Mouse (Mus musculus) CH12.LX (cell line): Measurements from ENCODE around the gene BC048507. TPM values are rescaled to one million over a fixed set of nuclear protein-coding genes. Genes with fewer than 3 reads are reported as not detected.

Source experiments
- DNase-seq: peaks from one replicate; pipeline ENCODE4 v3.0.0-alpha.2; 2013; ENCODE audit errors: extremely low read depth
- H3K27ac ChIP-seq: 2 replicates; pipeline ENCODE4 v1.5.1; 2012; ENCODE audit warnings: low read depth, mild to moderate bottlenecking, control low read depth, moderate library complexity; ENCODE audit not compliant: insufficient read depth
- H3K27me3 ChIP-seq: replicated peaks from 2 replicates; pipeline ENCODE3; 2012; ENCODE audit warnings: inconsistent platforms
- H3K36me3 ChIP-seq, 2 experiments: replicated peaks in 1 of 2; 2 replicates each; pipeline versions ENCODE3 to v1.6.1; 2012; ENCODE audit warnings: inconsistent platforms in 1 of 2, low read length in 1 of 2, mild to moderate bottlenecking in 1 of 2, mixed read lengths in 1 of 2, moderate library complexity in 1 of 2; ENCODE audit not compliant: control insufficient read depth in 1 of 2, insufficient read depth in 1 of 2
- H3K4me1 ChIP-seq, 2 experiments: 2 replicates each; pipeline ENCODE4 v1.6.1; 2012; ENCODE audit warnings: inconsistent platforms in 1 of 2, moderate library complexity in 1 of 2; ENCODE audit not compliant: insufficient read depth in 2 of 2, control insufficient read depth in 1 of 2
- H3K4me2 ChIP-seq: 2 replicates; pipeline ENCODE4 v1.6.1; 2012; ENCODE audit warnings: low read depth, mild to moderate bottlenecking, control low read depth; ENCODE audit not compliant: poor library complexity, insufficient read depth, severe bottlenecking
- H3K4me3 ChIP-seq, 3 experiments: fragments of 150-350 bp in 1 of 3; sonication (generic) in 1 of 3; replicated peaks in 1 of 3; 2 replicates each; pipeline versions ENCODE3 to v1.5.1; 2011 to 2012; ENCODE audit warnings: low read depth in 2 of 3, low read length in 2 of 3, mild to moderate bottlenecking in 2 of 3, moderate library complexity in 2 of 3, control low read depth in 1 of 3, improper control_type of control experiment in 1 of 3, inconsistent platforms in 1 of 3, mixed read lengths in 1 of 3; ENCODE audit not compliant: poor library complexity in 1 of 3
- H3K79me2 ChIP-seq: replicated peaks from 2 replicates; pipeline ENCODE4 v1.6.1; 2012; ENCODE audit warnings: mild to moderate bottlenecking, moderate library complexity; ENCODE audit not compliant: control insufficient read depth, poor library complexity, insufficient read depth, severe bottlenecking; ENCODE audit errors: extremely low read depth
- H3K9ac ChIP-seq: 2 replicates; pipeline ENCODE4 v1.6.1; 2012; ENCODE audit warnings: low read depth, mild to moderate bottlenecking, control low read depth, moderate library complexity; ENCODE audit not compliant: insufficient read depth
- H3K9me3 ChIP-seq: replicated peaks from 2 replicates; pipeline ENCODE3; 2012; ENCODE audit warnings: low read length, inconsistent platforms, mixed read lengths
- BHLHE40 ChIP-seq: IDR thresholded peaks from 2 replicates; pipeline ENCODE4 v1.6.1; 2011; ENCODE audit warnings: mild to moderate bottlenecking, low read depth, low read length, improper control_type of control experiment
- CHD2 ChIP-seq: IDR thresholded peaks from 2 replicates; pipeline ENCODE4 v1.6.1; 2011; ENCODE audit warnings: low read length, improper control_type of control experiment
- CTCF ChIP-seq, 2 experiments: IDR thresholded peaks in 1 of 2; conservative IDR thresholded peaks in 1 of 2; 2 replicates each; pipeline ENCODE4 v1.5.1; 2011 to 2012; ENCODE audit warnings: low read depth in 2 of 2, low read length in 2 of 2, improper control_type of control experiment in 1 of 2, inconsistent platforms in 1 of 2, mild to moderate bottlenecking in 1 of 2, moderate library complexity in 1 of 2
- ELF1 ChIP-seq: IDR thresholded peaks from 2 replicates; pipeline ENCODE4 v1.6.1; 2014; ENCODE audit warnings: low read depth, mild to moderate bottlenecking, inconsistent platforms, low read length, improper control_type of control experiment
- GABPA ChIP-seq: IDR thresholded peaks from 2 replicates; pipeline ENCODE4 v1.6.1; 2012; ENCODE audit warnings: low read depth, low read length, improper control_type of control experiment, inconsistent platforms; ENCODE audit not compliant: insufficient replicate concordance
- IRF4 ChIP-seq: IDR thresholded peaks from 2 replicates; pipeline ENCODE4 v1.6.1; 2014; ENCODE audit warnings: low read depth, mild to moderate bottlenecking, inconsistent platforms, low read length, improper control_type of control experiment
- JUN ChIP-seq: IDR thresholded peaks from 2 replicates; pipeline ENCODE4 v1.6.1; 2011; ENCODE audit warnings: low read depth, mild to moderate bottlenecking, low read length, improper control_type of control experiment, moderate library complexity; ENCODE audit not compliant: insufficient read depth
- JUND ChIP-seq: conservative IDR thresholded peaks from 2 replicates; pipeline ENCODE4 v1.6.1; 2011; ENCODE audit warnings: low read depth, low read length, improper control_type of control experiment
- KAT2A ChIP-seq: IDR thresholded peaks from 2 replicates; pipeline ENCODE4 v1.6.1; 2012; ENCODE audit warnings: low read length, improper control_type of control experiment, inconsistent platforms; ENCODE audit not compliant: insufficient replicate concordance
- MAX ChIP-seq: IDR thresholded peaks from 2 replicates; pipeline ENCODE4 v1.6.1; 2011; ENCODE audit warnings: low read length, improper control_type of control experiment
- MAZ ChIP-seq: IDR thresholded peaks from 2 replicates; pipeline ENCODE4 v1.6.1; 2012; ENCODE audit warnings: low read depth, mild to moderate bottlenecking, inconsistent platforms, low read length, improper control_type of control experiment, moderate library complexity
- MEF2A ChIP-seq: IDR thresholded peaks from 2 replicates; pipeline ENCODE4 v1.6.1; 2014; ENCODE audit warnings: low read depth, mild to moderate bottlenecking, inconsistent platforms, low read length, improper control_type of control experiment, borderline replicate concordance
- MXI1 ChIP-seq: IDR thresholded peaks from 2 replicates; pipeline ENCODE4 v1.6.1; 2011; ENCODE audit warnings: mild to moderate bottlenecking, low read depth, low read length, improper control_type of control experiment
- MYC ChIP-seq: IDR thresholded peaks from 2 replicates; pipeline ENCODE4 v1.6.1; 2011; ENCODE audit warnings: low read depth, mild to moderate bottlenecking, improper control_type of control experiment, low read length
- NELFE ChIP-seq: IDR thresholded peaks from 2 replicates; pipeline ENCODE4 v1.6.1; 2011; ENCODE audit warnings: low read depth, low read length, improper control_type of control experiment
- NRF1 ChIP-seq: IDR thresholded peaks from 2 replicates; pipeline ENCODE4 v1.6.1; 2014; ENCODE audit warnings: low read depth, mild to moderate bottlenecking, inconsistent platforms, low read length, improper control_type of control experiment, moderate library complexity
- PAX5 ChIP-seq: IDR thresholded peaks from 2 replicates; pipeline ENCODE4 v1.6.1; 2012; ENCODE audit warnings: low read length, inconsistent platforms, mixed read lengths
- POLR2A ChIP-seq: IDR thresholded peaks from 2 replicates; pipeline ENCODE4 v1.6.1; 2011; ENCODE audit warnings: low read depth, mild to moderate bottlenecking, improper control_type of control experiment, low read length
- RAD21 ChIP-seq: IDR thresholded peaks from 2 replicates; pipeline ENCODE4 v1.6.1; 2011; ENCODE audit warnings: low read depth, mild to moderate bottlenecking, low read length, improper control_type of control experiment, moderate library complexity
- RCOR1 ChIP-seq: conservative IDR thresholded peaks from 2 replicates; pipeline ENCODE4 v1.6.1; 2012; ENCODE audit warnings: low read depth, mild to moderate bottlenecking, inconsistent platforms, low read length, improper control_type of control experiment
- SIN3A ChIP-seq: IDR thresholded peaks from 2 replicates; pipeline ENCODE4 v1.6.1; 2012; ENCODE audit warnings: low read length, improper control_type of control experiment, inconsistent platforms
- SMC3 ChIP-seq: IDR thresholded peaks from 2 replicates; pipeline ENCODE4 v1.6.1; 2011; ENCODE audit warnings: low read depth, low read length, improper control_type of control experiment
- TCF12 ChIP-seq: IDR thresholded peaks from 2 replicates; pipeline ENCODE4 v1.6.1; 2014; ENCODE audit warnings: low read depth, mild to moderate bottlenecking, inconsistent platforms, low read length, improper control_type of control experiment
- UBTF ChIP-seq: IDR thresholded peaks from 2 replicates; pipeline ENCODE4 v1.6.1; 2012; ENCODE audit warnings: low read depth, mild to moderate bottlenecking, inconsistent platforms, low read length, improper control_type of control experiment, moderate library complexity
- USF2 ChIP-seq: conservative IDR thresholded peaks from 2 replicates; pipeline ENCODE4 v1.6.1; 2011; ENCODE audit warnings: low read depth, low read length, improper control_type of control experiment
- ZC3H11A ChIP-seq: IDR thresholded peaks from 2 replicates; pipeline ENCODE4 v1.6.1; 2012; ENCODE audit warnings: low read depth, mild to moderate bottlenecking, inconsistent platforms, low read length, improper control_type of control experiment
- ZMIZ1 ChIP-seq: IDR thresholded peaks from 2 replicates; pipeline ENCODE4 v1.6.1; 2012; ENCODE audit warnings: low read depth, mild to moderate bottlenecking, inconsistent platforms, low read length, improper control_type of control experiment
- ZNF384 ChIP-seq: IDR thresholded peaks from 2 replicates; pipeline ENCODE4 v1.6.1; 2012; ENCODE audit warnings: low read depth, low read length, improper control_type of control experiment, inconsistent platforms
- dilution Hi-C: fragments of 300-500 bp; cut with MboI; formaldehyde crosslinking; loops from 2 replicates; pipeline ENCODE4 v1.14.3; 2020; ENCODE audit warnings: low sequenced_read_pairs; ENCODE audit not compliant: extremely low pct_unique_long_range_greater_than_20kb, extremely low pct_ligation_motif_present
- in situ Hi-C: fragments of 300-500 bp; cut with MboI; formaldehyde crosslinking; loops from 3 replicates; pipeline ENCODE4 v1.14.3; 2019; ENCODE audit warnings: low sequenced_read_pairs, low pct_ligation_motif_present, low pct_unique_long_range_greater_than_20kb, mixed read lengths
- polyA plus RNA-seq: library from polyadenylated mRNA; unstranded; fragments of >175 nt; gene quantifications from 2 replicates; pipeline ENCODE4 v1.2.1, GENCODE M21; 2012; ENCODE audit warnings: low read depth; ENCODE audit not compliant: insufficient read length
- total RNA-seq, 2 experiments: library from RNA; depleted of rRNA; stranded (reverse); fragments of 300-350 nt in 1 of 2; fragments of >200 nt in 1 of 2; gene quantifications; 2 replicates each; pipeline ENCODE4 v1.2.3; 2012 to 2014

Gene BC048507
- total RNA-seq (2012; rRNA removed) (not detected in 2 replicates), total RNA-seq (2014; rRNA removed) (not detected in 2 replicates), polyA plus RNA-seq (0.72 TPM in 1 of 2 replicates, not detected in the other)

DNA sequence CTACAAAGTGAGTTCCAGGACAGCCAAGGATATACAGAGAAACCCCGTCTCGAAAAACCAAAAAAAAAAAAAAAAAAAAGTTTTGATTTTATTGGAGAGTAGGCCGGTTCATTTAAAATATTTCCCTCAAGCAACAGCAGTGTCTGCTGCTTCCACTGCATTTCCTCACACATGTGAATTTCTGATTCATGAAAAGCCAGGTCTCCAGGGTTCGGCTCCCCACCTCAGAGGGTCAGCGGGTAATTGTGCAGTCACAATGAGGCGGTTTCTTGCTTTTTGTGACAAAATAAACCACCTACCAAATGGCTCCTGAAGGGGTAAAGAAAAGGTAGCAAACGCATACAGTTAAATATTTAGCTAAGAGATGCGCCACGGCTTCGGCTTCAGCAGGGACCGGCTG lies at the start of gene BC048507:
TSS of gene BC048507 (plus strand) at position 301 of the 400 bp plus-strand sequence.
- Histone ChIP-seq H3K79me2 (no peaks in the 10 kb centered on the region), H3K9me3 (no peaks in the 10 kb centered on the region), H3K4me1 (no peaks in the 10 kb centered on the region; a peak in 1 of 4 replicates), H3K9ac (no peak within 1 kb of the TSS), H3K36me3 (no peaks in the 10 kb centered on the region), H3K4me3 (no peak within 1 kb of the TSS), H3K27ac (no peak within 1 kb of the TSS), H3K27me3 (no peaks in the 10 kb centered on the region), H3K4me2 (no peak within 1 kb of the TSS)
- TF ChIP-seq POLR2A, result no peak
- no peak for TF ChIP-seq MAX
- TF ChIP-seq ZMIZ1, result no peak
- no peak for TF ChIP-seq UBTF
- TF ChIP-seq MXI1, result no peak
- TF ChIP-seq ZC3H11A, result no peak
- no peak for TF ChIP-seq GABPA
- TF ChIP-seq TCF12, result no peak
- no peak for TF ChIP-seq ZNF384
- TF ChIP-seq RCOR1, result no peak
- TF ChIP-seq PAX5, result no peak
- no peak for TF ChIP-seq MYC
- no peak for TF ChIP-seq KAT2A
- no peak for TF ChIP-seq CTCF (conservative IDR thresholded peaks at IDR 0.05 in 1 of 2, IDR thresholded peaks at IDR 0.05 in 1 of 2; ENCODE audit: low read depth in 2 of 2, low read length in 2 of 2)
- TF ChIP-seq JUND, result no peak
- no peak for TF ChIP-seq MEF2A
- TF ChIP-seq RAD21, result no peak
- no peak for TF ChIP-seq NRF1
- dilution Hi-C loops, result no loop called here
- DNase-seq, result no peak
- in situ Hi-C loops, result no loop called here

DNA sequence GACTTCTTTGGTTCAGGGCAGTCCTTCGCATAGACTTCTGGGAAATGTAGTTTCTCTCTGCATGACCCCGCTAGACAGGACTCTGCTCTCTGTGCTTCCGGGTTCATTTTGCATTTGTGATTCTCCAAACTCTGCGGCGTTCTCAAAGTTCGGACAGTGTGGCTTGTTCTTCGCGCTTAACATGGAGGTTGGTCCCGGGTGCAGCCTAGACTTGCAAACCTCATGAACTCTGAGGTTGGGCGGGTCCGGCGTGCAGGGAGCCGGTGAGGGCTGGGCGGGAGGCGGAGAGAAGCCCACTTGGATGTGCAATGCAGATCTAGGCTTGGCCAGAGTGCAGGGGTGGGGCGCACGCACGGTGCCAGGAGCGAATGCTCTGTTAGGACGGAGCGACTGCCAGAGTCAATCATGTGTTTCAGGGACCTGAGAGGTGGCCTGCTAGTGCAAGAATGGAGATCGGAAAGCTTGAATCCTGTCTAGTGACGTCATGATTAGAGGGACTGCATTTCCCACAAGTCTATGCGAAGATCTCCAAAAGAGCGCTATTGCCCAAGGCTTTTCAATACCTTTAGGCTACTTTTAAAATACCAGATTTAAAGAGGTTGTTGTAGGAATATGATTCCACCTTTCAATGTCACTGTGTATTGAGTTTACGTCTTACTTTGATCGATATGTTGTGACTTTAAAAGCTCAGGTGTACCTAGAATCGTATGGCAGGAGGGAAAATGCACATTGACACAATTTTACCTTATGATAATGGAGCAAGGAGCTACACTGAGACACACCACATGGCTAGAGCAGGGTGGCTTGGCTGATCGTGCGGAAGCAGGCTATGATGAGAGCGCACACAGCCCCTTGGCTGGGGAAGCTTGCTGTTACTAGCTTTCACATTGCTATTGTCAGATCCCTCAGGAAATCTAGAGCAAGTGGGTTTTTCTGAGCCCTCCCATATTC lies 49.1 kb upstream of the BC048507 start, which contains the start of gene Zfp273:
TSS of gene Zfp273 (plus strand) at position 31 of the 951 bp plus-strand sequence.
- no peaks in the 10 kb centered on the region for H3K79me2 ChIP-seq
- no peaks in the 10 kb centered on the region for H3K36me3 ChIP-seq
- dilution Hi-C loops, result no loop called here
- peak within 1 kb of the TSS; percentile 37 for H3K4me2 ChIP-seq
- H3K4me3 ChIP-seq, result peak within 1 kb of the TSS; percentile 65 to 99 (median 94)
- peaks cover 0 to 6% of the 10 kb centered on the region in 2 experiments; a peak in 1 of 4 replicates for H3K4me1 ChIP-seq
- H3K27me3 ChIP-seq, result no peaks in the 10 kb centered on the region
- in situ Hi-C loops, result no loop called here
- H3K9me3 ChIP-seq, result no peaks in the 10 kb centered on the region
- peak; percentile 87 for DNase-seq
- H3K27ac ChIP-seq, result peak within 1 kb of the TSS; percentile 89
- H3K9ac ChIP-seq, result peak within 1 kb of the TSS; percentile 76
- TF ChIP-seq IRF4, result no peak; the same call in 1 of the 2 replicates
- TF ChIP-seq ZC3H11A, result no peak
- TF ChIP-seq NELFE, result peak; percentile 47; the same call in 1 of the 2 replicates
- TF ChIP-seq MXI1, result no peak
- TF ChIP-seq CTCF (conservative IDR thresholded peaks at IDR 0.05 in 1 of 2, IDR thresholded peaks at IDR 0.05 in 1 of 2; ENCODE audit: low read depth in 2 of 2, low read length in 2 of 2), result no peak
- TF ChIP-seq MEF2A, result 0 out of 2 replicates have a peak, but pooled peaks have one; percentile 11
- TF ChIP-seq CHD2, result peak; percentile 76
- TF ChIP-seq UBTF, result no peak
- 0 out of 2 replicates have a peak, but pooled peaks have one; percentile 18 for TF ChIP-seq NRF1
- no peak for TF ChIP-seq MAZ
- TF ChIP-seq ELF1, result peak; percentile 94
- TF ChIP-seq BHLHE40, result no peak
- 0 out of 2 replicates have a peak, but pooled peaks have one; percentile 38 for TF ChIP-seq JUN
- TF ChIP-seq JUND, result peak; percentile 73
- TF ChIP-seq SIN3A, result peak; percentile 55
- TF ChIP-seq USF2, result no peak
- TF ChIP-seq SMC3, result no peak
- TF ChIP-seq MAX, result peak; percentile 62; the same call in 1 of the 2 replicates
- TF ChIP-seq PAX5, result no peak
- TF ChIP-seq RAD21, result no peak
- peak; percentile 84; the same call in 1 of the 2 replicates for TF ChIP-seq KAT2A
